Comparison of ENCODE assay signal across 8 mouse cellular contexts in genomic region chr7:127652050-127652449, GRCm38 (mm10). TPM values are rescaled to one million over a fixed set of nuclear protein-coding genes. Genes with fewer than 3 reads are reported as not detected.
A peak's percentile ranks its signal among the peaks of the same experiment; 100 is the strongest.
DNase-seq lines count a peak whose midpoint lies in the region; ATAC-seq and TF ChIP-seq lines count a peak whose summit lies in the region.

No protein-coding gene starts in this region.

- no peak for TF ChIP-seq POLR2A in thymus, adult 2 months (IDR thresholded peaks at IDR 0.05; ENCODE audit: control insufficient read depth, extremely low read depth, insufficient read depth, low read length, poor library complexity)

- H3K9ac ChIP-seq in intestine, embryonic 15.5 days, result no peak overlapping the region; the same call in 1 of the 2 replicates
- no peak overlapping the region for H3K9ac ChIP-seq in liver, embryonic 15.5 days

- no peak overlapping the region for H3K27ac ChIP-seq in intestine, embryonic 15.5 days
- H3K27ac ChIP-seq in liver, embryonic 15.5 days (replicated peaks), result no peak overlapping the region
- H3K27ac ChIP-seq in thymus, adult 2 months (ENCODE audit: control insufficient read depth, insufficient read depth, low read length), result no peak overlapping the region

- 11% methylated on average over 18 of the region's 18 CpGs for WGBS in intestine, embryonic 15.5 days
- WGBS in liver, embryonic 15.5 days (ENCODE audit: insufficient replicate concordance), result 26% methylated on average over 18 of the region's 18 CpGs
- 28% methylated on average over 18 of the region's 18 CpGs for WGBS in thymus, adult 2 months

- H3K36me3 ChIP-seq in intestine, embryonic 15.5 days, result no peaks in the 10 kb centered on the region
- H3K36me3 ChIP-seq in liver, embryonic 15.5 days (replicated peaks), result no peaks in the 10 kb centered on the region
- no peaks in the 10 kb centered on the region for H3K36me3 ChIP-seq in thymus, adult 2 months (ENCODE audit: control insufficient read depth, insufficient read depth, low read length)

- no peaks in the 10 kb centered on the region for H3K9me3 ChIP-seq in intestine, embryonic 15.5 days
- H3K9me3 ChIP-seq in liver, embryonic 15.5 days (replicated peaks), result no peaks in the 10 kb centered on the region

- no peak for TF ChIP-seq CTCF in thymus, adult 2 months (IDR thresholded peaks at IDR 0.05; ENCODE audit: borderline replicate concordance, control insufficient read depth, extremely low read depth, insufficient read depth, low read length, poor library complexity)

- 0 out of 2 replicates have a peak overlapping the region, but pooled peaks have one; percentile 14 for H3K4me3 ChIP-seq in intestine, embryonic 15.5 days (replicated peaks)
- no peak overlapping the region for H3K4me3 ChIP-seq in liver, embryonic 15.5 days (replicated peaks)
- H3K4me3 ChIP-seq in thymus, adult 2 months (ENCODE audit: control insufficient read depth, insufficient read depth, low read length), result no peak overlapping the region

- no peaks in the 10 kb centered on the region for H3K27me3 ChIP-seq in intestine, embryonic 15.5 days (replicated peaks)
- peaks cover 13% of the 10 kb centered on the region for H3K27me3 ChIP-seq in liver, embryonic 15.5 days
- H3K27me3 ChIP-seq in thymus, adult 2 months (ENCODE audit: control insufficient read depth, insufficient read depth, low read length), result no peaks in the 10 kb centered on the region

- H3K4me1 ChIP-seq in intestine, embryonic 15.5 days (replicated peaks), result no peaks in the 10 kb centered on the region
- H3K4me1 ChIP-seq in liver, embryonic 15.5 days (replicated peaks), result no peaks in the 10 kb centered on the region
- 0 out of 2 replicates have a peak, but pooled peaks cover 4% of the 10 kb centered on the region for H3K4me1 ChIP-seq in thymus, adult 2 months (replicated peaks; ENCODE audit: control insufficient read depth, insufficient read depth, low read length)

- peak overlapping the region; percentile 51 for H3K4me2 ChIP-seq in intestine, embryonic 15.5 days (replicated peaks)
- H3K4me2 ChIP-seq in liver, embryonic 15.5 days, result peak overlapping the region; percentile 35

- DNase-seq in urinary bladder, postnatal 14 days (ENCODE audit: low spot score), result peak; percentile 21
- DNase-seq in urinary bladder, postnatal 10 days (ENCODE audit: low spot score), result no peak
- DNase-seq in left cerebral cortex, postnatal 36 days (ENCODE audit: low spot score in 2 of 2), result no peak
- no peak for DNase-seq in frontal cortex, postnatal 36 days (ENCODE audit: low spot score in 2 of 2)
- DNase-seq in adrenal gland, postnatal 14 days, result no peak
- DNase-seq in thymus, adult 2 months, result no peak

- ATAC-seq in intestine, embryonic 15.5 days, result 0 out of 2 replicates have a peak, but pooled peaks have one; percentile 51
- ATAC-seq in liver, embryonic 15.5 days (ENCODE audit: insufficient read depth), result no peak

- intact Hi-C loops in left cerebral cortex, postnatal 36 days (cut with DNase I), result no loop called here

RNA-seq across cellular contexts. Expression of gene Zfp629, which starts 36.5 kb away (rescaled TPM):
- polyA plus RNA-seq in intestine, embryonic 15.5 days (2015; fragmentation: Nextera tagmentation; extraction: Ambion mirVana), result 8.8 and 9.4 TPM in 2 replicates
- polyA plus RNA-seq in liver, embryonic 15.5 days (2015; fragmentation: Nextera tagmentation; extraction: Ambion mirVana), result 1.2 and 1.6 TPM in 2 replicates
- total RNA-seq in left cerebral cortex, postnatal 36 days (2021), result 10 to 100 TPM; 22.1 to 24.7 TPM
- total RNA-seq in adrenal gland, postnatal 14 days (2021), result 21.6 and 26.4 TPM in 2 replicates
- 27.7 and 33.1 TPM in 2 replicates for polyA plus RNA-seq in thymus, adult 2 months (2012; rRNA removed)

RNA-seq across cellular contexts. Expression of gene Bcl7c, which starts 56.7 kb away (rescaled TPM):
- 48.1 and 52.8 TPM in 2 replicates for polyA plus RNA-seq in intestine, embryonic 15.5 days (2015; fragmentation: Nextera tagmentation; extraction: Ambion mirVana)
- polyA plus RNA-seq in liver, embryonic 15.5 days (2015; fragmentation: Nextera tagmentation; extraction: Ambion mirVana), result 22.9 and 23.7 TPM in 2 replicates
- total RNA-seq in left cerebral cortex, postnatal 36 days (2021), result 10 to 100 TPM; 37.9 to 47.9 TPM
- total RNA-seq in adrenal gland, postnatal 14 days (2021), result 64.8 and 69.2 TPM in 2 replicates
- polyA plus RNA-seq in thymus, adult 2 months (2012; rRNA removed), result 61.2 and 76.1 TPM in 2 replicates
